Mouse (Mus musculus): ENCODE data around the gene Park7.

DNA sequence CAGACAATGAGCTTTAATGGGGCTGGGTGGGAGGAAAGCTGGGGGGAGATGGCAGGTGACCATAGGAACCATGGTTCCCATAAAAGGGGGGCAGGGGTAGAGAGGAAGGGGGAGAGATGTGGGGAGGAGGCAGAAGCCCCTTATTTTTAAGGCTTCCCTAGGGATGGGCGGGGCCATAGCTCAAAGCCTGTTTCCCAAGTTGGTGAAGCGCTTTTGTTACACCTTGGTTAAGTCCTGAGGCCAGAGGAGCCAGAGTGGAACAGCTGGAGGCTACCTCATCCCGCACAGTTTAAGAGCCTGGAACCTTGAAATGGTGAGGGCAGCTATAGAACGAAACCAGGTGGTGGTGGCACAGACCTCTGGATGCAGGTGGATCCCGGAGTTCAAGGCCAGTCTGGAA lies 26.3 kb downstream of the Park7 start:
- TF ChIP-seq CTCF (conservative IDR thresholded peaks at IDR 0.05 in 1 of 2, IDR thresholded peaks at IDR 0.05 in 1 of 2; ENCODE audit: low read depth in 2 of 2, low read length in 2 of 2) (no peak), USF2 (conservative IDR thresholded peaks at IDR 0.05; ENCODE audit: low read depth, low read length) (no peak), POLR2A (IDR thresholded peaks at IDR 0.05; ENCODE audit: low read depth, low read length) (no peak), ETS1 (conservative IDR thresholded peaks at IDR 0.05; ENCODE audit: low read depth, low read length) (no peak), ZNF384 (IDR thresholded peaks at IDR 0.05; ENCODE audit: low read depth, low read length) (no peak), TBP (conservative IDR thresholded peaks at IDR 0.05; ENCODE audit: low read depth, low read length) (no peak), ELF1 (IDR thresholded peaks at IDR 0.05; ENCODE audit: low read depth, low read length) (no peak), ZC3H11A (IDR thresholded peaks at IDR 0.05; ENCODE audit: low read depth, low read length) (no peak), GABPA (IDR thresholded peaks at IDR 0.05; ENCODE audit: insufficient replicate concordance, low read depth, low read length) (no peak), SMC3 (IDR thresholded peaks at IDR 0.05; ENCODE audit: low read depth, low read length) (no peak), UBTF (IDR thresholded peaks at IDR 0.05; ENCODE audit: low read depth, low read length) (no peak), MAZ (IDR thresholded peaks at IDR 0.05; ENCODE audit: low read depth, low read length) (no peak), USF1 (IDR thresholded peaks at IDR 0.05; ENCODE audit: low read depth, low read length) (no peak), ZKSCAN1 (IDR thresholded peaks at IDR 0.05; ENCODE audit: borderline replicate concordance, low read depth, low read length) (no peak)

All from CH12.LX (cell line).